Mouse (Mus musculus) brain, embryonic 14.5 days (tissue): ENCODE measurements around the gene Ugt1a8. TPM values are rescaled to one million over a fixed set of nuclear protein-coding genes. Genes with fewer than 3 reads are reported as not detected.

Experiments
- DNase-seq: peaks from one replicate; pipeline ENCODE4 v3.0.0-alpha.2; 2011; ENCODE audit warnings: low read depth
- CTCF ChIP-seq: fragments of 200-500 bp; IDR thresholded peaks from 2 replicates; pipeline ENCODE4 v1.5.1; 2012; ENCODE audit warnings: inconsistent platforms, mild to moderate bottlenecking, moderate library complexity, borderline replicate concordance; ENCODE audit not compliant: insufficient read depth, insufficient read length; ENCODE audit errors: extremely low read depth
- POLR2A ChIP-seq: fragments of 200-500 bp; IDR thresholded peaks from 2 replicates; pipeline ENCODE4 v1.6.1; 2012; ENCODE audit warnings: mild to moderate bottlenecking, inconsistent platforms, borderline replicate concordance; ENCODE audit not compliant: poor library complexity, insufficient read depth, insufficient read length, severe bottlenecking; ENCODE audit errors: extremely low read depth
- polyA plus RNA-seq: library from polyadenylated mRNA; depleted of rRNA; stranded (reverse); fragments of >200 nt; gene quantifications from 2 replicates; pipeline ENCODE4 v1.2.3, GENCODE M21; 2012; rRNA removed

Gene Ugt1a8
- polyA plus RNA-seq, 1 experiment = not detected

GRCm38 (mm10) chr1:88257681-88258080, 170.1 kb downstream of the Ugt1a8 start:
- no peak for TF ChIP-seq POLR2A
- no peak for DNase-seq

- no peak for DNase-seq
- TF ChIP-seq POLR2A = no peak
- no peak for TF ChIP-seq CTCF
Observed at GRCm38 (mm10) chr1:88258361-88258760, 170.7 kb downstream of the Ugt1a8 start.

GRCm38 (mm10) chr1:88258881-88259642, 171.4 kb downstream of the Ugt1a8 start:
- peak; percentile 47 for DNase-seq
- TF ChIP-seq POLR2A (no peak), CTCF (no peak)

GRCm38 (mm10) chr1:88259643-88260024, 172.0 kb downstream of the Ugt1a8 start:
- TF ChIP-seq POLR2A (no peak), CTCF (no peak)
- no peak for DNase-seq

GRCm38 (mm10) chr1:88260114-88260513, 172.5 kb downstream of the Ugt1a8 start:
- no peak for TF ChIP-seq POLR2A
- DNase-seq = no peak

DNA sequence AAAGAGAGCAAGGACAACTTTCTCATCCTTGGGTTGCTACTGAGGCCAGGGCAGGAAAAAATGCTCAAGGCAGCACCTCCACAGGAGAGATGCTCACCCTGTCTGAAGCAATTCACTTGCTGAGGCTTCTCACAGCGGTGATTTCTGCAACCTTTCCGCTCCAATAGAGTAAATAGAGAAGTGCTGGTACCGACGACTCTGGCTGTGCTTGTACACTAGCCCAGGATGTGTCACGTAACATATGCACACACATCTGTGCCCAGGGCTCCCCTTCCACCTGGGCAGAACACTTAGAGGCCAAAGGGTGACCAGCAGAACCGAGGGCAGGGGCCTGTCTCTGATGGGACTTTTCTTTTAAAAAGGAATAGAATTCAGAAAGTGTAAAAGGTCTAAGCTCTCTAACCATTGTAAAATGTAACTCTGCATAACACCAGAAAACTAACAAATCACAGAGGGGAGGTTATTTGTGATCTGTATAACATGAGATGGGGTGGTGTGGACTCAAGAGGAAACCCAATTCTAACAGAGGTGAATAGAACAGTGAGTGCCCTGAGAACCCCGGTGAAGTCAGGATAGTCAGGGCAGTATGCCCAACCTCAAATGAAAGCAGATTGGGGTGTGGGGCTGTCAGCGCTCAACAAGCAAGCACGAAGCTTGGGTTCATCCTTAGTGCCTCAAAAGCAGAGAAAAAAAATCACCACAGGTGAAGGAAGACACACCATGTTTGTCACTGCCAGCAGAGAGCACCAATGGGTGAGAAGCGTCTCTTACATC, 173.2 kb downstream of the Ugt1a8 start:
- no peak for DNase-seq
- no peak for TF ChIP-seq POLR2A
- TF ChIP-seq CTCF = no peak

- no peak for TF ChIP-seq CTCF
- TF ChIP-seq POLR2A = no peak
- no peak for DNase-seq
Observed at GRCm38 (mm10) chr1:88261706-88262105, 174.1 kb downstream of the Ugt1a8 start.

DNA sequence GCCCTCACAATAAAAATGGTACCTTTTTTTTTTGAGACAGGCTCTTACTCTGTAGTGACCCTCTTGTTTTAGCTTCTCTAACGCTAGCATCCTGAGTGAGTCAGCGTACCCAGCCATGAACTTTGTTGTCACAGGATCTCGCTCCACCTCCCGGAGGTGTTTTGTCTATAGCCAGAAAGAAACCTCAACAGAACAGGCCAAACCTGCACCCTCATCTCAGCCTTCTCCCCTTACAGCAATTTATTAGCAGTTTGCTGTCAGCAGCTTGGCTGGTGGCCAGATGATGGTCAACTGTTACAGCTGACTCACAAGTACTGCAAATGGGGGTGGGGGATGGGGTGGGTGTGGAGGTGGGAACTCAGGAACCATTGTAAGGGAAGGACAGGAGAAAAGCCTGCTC, 174.6 kb downstream of the Ugt1a8 start:
- DNase-seq = peak; percentile 82
- TF ChIP-seq POLR2A (no peak), CTCF (no peak)

- DNase-seq = no peak
- TF ChIP-seq POLR2A = no peak
- TF ChIP-seq CTCF = no peak
Observed at GRCm38 (mm10) chr1:88262961-88263360, 175.3 kb downstream of the Ugt1a8 start.

DNA sequence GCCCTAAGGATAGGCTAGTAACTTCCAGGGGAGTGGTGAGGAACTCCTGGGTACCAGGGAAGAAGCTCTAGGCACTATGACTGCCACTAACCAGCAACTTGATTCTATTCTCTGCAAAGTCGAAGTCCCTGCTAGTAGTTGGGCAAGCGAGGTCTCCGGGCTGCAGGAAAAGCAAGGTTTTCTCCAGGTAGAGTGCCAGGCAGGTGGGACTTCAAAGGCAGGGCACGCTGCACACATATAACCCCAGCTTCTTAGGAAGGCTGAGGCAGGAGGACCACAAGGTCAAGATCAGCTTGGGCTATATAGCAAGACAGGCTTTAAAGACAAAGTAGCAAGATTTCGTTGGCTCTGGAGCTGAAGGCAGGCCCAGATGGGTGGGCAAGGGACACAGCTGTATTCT, 176.2 kb downstream of the Ugt1a8 start:
- DNase-seq = no peak
- TF ChIP-seq POLR2A (no peak), CTCF (no peak)

DNA sequence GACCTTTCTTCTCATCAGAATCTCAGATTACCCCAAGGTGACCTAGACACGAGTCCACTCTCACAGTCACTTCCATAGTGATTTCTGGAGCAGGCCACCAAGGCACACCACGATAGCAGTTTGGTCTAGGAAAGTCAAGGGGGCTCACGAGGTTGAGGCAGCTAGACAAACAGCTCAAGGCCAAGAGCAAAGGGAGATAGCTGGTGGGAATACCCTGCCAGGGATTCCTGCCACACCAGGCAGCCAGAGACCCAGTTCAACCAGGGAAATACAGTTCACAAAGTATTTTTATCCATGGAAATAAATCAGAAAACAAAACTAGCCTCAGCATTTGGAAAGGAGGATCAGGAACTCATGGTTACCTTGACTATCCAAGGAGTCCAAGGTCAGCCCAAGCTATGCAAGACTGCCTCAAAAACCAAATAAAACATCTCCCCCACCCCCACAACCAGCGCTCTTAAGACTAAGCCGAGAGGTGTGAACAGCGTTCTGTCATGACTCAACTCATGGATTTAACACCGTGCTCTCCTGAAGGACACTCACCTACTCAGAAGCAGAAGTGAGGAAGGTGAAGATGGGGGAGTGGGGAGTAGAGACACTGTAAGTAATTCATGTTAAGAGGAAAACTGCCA, 176.7 kb downstream of the Ugt1a8 start:
- no peak for DNase-seq
- TF ChIP-seq CTCF = no peak
- TF ChIP-seq POLR2A = no peak

DNA sequence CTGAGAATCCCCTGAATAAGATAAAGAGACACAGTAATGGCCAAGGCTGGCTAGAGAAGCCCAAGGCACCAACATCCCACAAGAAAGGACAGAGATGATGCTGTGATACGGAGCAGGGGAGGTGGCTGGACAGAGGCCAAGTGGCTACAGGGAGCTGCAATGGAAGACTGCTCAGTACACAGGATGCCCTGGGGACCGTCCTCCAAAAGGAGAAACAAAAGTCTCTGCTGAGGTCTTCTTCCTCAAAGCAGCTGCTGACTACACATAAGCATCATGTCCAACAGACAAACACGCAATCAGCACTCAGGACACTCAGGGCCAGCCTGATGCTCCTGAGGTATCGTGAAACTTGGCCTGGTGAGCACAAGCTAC, 177.2 kb downstream of the Ugt1a8 start:
- no peak for DNase-seq
- TF ChIP-seq CTCF (no peak), POLR2A (no peak)

DNA sequence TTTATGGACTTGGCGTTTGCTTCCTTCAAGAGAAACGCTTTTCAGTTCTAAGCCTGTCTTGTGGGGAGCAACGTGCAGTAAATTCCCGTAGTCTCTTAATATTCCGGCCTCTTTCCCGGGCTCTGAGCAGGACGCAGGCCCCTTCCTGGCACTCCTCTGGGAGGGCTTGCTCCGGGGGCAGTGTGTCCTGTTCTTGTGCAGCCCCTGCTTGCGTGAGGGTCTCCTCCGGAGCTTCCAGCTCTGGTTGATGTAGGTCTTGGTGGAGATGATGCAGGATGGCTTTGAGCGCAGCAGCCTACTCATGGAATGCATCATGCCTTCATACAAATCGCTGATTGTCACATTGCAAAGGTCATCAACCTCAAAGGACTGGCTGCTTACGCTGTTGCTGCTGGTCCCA, 178.5 kb downstream of the Ugt1a8 start:
- no peak for DNase-seq
- TF ChIP-seq CTCF = no peak
- TF ChIP-seq POLR2A = no peak

- DNase-seq = no peak
Observed at GRCm38 (mm10) chr1:88267489-88267888, 179.9 kb downstream of the Ugt1a8 start.

DNA sequence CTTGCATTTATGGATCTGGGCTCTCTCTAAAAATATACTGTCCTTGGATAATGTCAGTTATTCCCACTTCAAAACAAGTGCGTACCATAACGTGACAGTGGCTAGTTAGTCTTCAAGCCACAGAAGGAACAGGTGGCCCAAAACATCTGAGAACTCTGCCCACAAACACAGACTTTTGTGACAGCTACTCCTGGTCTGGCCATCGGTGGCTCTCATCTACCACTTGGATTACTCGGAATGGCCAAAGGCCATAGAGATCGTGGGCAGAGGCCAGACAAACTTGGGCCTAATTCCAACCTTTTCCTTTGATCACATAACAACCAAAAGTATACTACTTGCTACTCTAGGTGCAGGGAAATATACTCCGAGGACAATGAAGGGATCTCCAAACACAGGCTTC, 180.5 kb downstream of the Ugt1a8 start:
- DNase-seq = no peak
- no peak for TF ChIP-seq CTCF
- TF ChIP-seq POLR2A = no peak

More at GRCm38 (mm10) chr1:88267489-88267888, 179.9 kb downstream of the Ugt1a8 start:
- no peak for TF ChIP-seq CTCF
- TF ChIP-seq POLR2A = no peak

Other genes with a start within 250 kb of the Ugt1a8 start
- gene Dgkd, start 234.5 kb upstream of the Ugt1a8 start, polyA plus RNA-seq = 52.9 and 54.6 TPM in 2 replicates
- gene Usp40, start 79.3 kb upstream of the Ugt1a8 start, polyA plus RNA-seq = 21.4 and 23.5 TPM in 2 replicates
- not detected in 2 replicates for gene Ugt1a10, start 32.4 kb upstream of the Ugt1a8 start, polyA plus RNA-seq
- gene Ugt1a9, start 17.0 kb upstream of the Ugt1a8 start, polyA plus RNA-seq = not detected in 2 replicates
- gene Ugt1a7c, start 7.2 kb downstream of the Ugt1a8 start, polyA plus RNA-seq = 0.72 and 0.81 TPM in 2 replicates
- 0.92 and 1.8 TPM in 2 replicates for gene Ugt1a6b, start 15.4 kb downstream of the Ugt1a8 start, polyA plus RNA-seq
- gene Ugt1a6a, start 47.0 kb downstream of the Ugt1a8 start, polyA plus RNA-seq = 1.5 and 2.0 TPM in 2 replicates
- gene Ugt1a5, start 78.2 kb downstream of the Ugt1a8 start, polyA plus RNA-seq = 0.04 TPM in 1 of 2 replicates, not detected in the other
- gene Ugt1a2, start 112.8 kb downstream of the Ugt1a8 start, polyA plus RNA-seq = 0.05 TPM in 1 of 2 replicates, not detected in the other
- gene Dnajb3, start 118.0 kb downstream of the Ugt1a8 start, polyA plus RNA-seq = 9.8 and 12.6 TPM in 2 replicates
- gene Ugt1a1, start 124.1 kb downstream of the Ugt1a8 start, polyA plus RNA-seq = 0.14 and 0.15 TPM in 2 replicates
- gene Mroh2a, start 139.2 kb downstream of the Ugt1a8 start, polyA plus RNA-seq = 0.04 and 0.14 TPM in 2 replicates
- 140 and 179 TPM in 2 replicates for gene Hjurp, start 189.8 kb downstream of the Ugt1a8 start, polyA plus RNA-seq
- gene Trpm8, start 189.8 kb downstream of the Ugt1a8 start, polyA plus RNA-seq = 0.10 TPM in 2 replicates